Mouse (Mus musculus) c-Kit-positive CD71-positive TER-119-negative erythroid progenitor cells, embryonic 14.5 days (primary cell): Measurements from ENCODE around the gene Vapb.
"Not testable (repeated sequence)": the region's sequence is repeated elsewhere in the genome, so short reads cannot be mapped to it uniquely, and the experiment has no call there.

Source experiments
- DNase-seq: peaks from one replicate; pipeline ENCODE4 v3.0.0-alpha.2; 2013; ENCODE audit warnings: low read depth

The Vapb gene

DNA sequence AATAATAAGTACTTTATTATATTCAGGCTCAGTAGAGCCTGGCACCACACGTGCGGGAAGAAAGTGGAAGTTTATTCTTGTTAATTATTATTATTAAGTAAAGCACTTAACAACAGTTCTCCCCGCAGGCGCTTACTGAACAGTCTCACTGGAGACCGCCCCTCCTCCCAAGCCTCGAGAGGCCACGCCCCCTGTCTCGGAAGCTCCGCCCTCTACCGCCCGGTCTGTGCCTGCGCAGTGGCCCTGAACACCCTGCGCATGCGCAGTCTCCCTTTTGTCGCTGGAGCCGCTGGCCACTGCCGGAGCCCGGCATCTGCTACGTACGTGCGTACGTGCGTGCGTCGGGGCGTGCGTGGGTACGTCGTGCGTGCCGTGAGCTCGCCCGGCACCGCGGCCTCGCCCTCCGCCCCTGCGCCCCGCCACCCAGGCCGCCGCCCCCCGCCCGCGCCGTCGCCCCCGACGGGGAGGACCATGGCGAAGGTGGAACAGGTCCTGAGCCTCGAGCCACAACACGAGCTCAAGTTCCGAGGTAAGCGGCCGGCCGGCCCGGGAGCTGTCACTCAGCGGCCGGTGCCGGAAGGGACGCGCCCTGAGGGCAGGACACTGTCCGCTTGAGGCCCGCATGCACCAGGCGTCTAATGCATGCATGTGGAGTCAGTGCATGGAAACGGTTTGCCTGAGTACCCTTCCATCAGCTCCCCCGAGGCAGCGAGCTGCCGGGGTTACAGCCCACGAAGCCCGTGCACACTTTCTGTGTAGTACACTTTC, at the start of gene Vapb:
Gene Vapb, plus strand, starts transcription at position 290 of the 768 bp plus-strand sequence.
- peak; percentile 93 for DNase-seq

DNA sequence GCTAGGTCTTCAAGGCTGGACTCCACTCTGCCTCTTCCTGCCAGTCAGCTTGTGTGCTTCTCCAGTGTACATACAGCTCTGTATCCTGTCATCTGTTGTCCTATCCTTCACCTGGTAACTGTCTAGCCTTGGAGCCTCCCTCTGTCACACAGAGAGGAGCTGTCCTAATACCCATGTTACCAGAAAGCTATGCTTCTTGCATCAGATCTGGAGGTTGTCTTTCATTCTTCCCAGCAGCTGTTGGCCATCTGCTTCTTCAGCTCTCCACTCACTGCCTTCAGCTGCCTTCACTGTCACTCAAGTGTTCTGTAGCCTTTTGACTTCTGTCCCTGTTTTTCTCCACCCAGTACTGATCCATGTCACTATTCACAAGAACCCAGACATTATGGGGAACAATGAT, 47.5 kb upstream of the Vapb start:
- no peak for DNase-seq

DNA sequence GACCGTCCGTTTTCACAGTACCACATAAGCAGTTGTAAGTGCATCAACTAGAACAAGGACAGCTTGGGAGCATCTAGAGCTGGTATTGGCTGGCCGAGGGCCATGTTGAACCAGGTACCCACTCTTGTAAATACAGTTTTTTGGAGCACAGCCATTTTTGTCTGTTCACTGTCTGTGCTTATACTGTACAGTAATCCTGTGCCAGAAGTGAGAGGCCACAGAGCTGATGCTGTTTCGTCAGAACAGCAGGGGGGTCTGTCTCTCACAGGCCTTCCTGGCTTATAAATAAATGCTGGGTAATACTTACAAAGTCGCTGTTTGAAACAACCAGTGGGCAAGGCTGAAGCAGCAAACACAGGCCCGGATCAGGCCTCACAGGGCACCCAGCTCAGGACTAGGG, 45.6 kb upstream of the Vapb start:
- no peak for DNase-seq

GRCm38 (mm10) chr2:173692693-173693092, 44.6 kb upstream of the Vapb start:
- DNase-seq = no peak

GRCm38 (mm10) chr2:173698850-173699249, 38.5 kb upstream of the Vapb start:
- no peak for DNase-seq

- no peak for DNase-seq
Observed at GRCm38 (mm10) chr2:173702096-173702866, 35.0 kb upstream of the Vapb start.

- no peak for DNase-seq
Observed at GRCm38 (mm10) chr2:173702867-173703237, 34.5 kb upstream of the Vapb start.

- no peak for DNase-seq
Observed at GRCm38 (mm10) chr2:173705827-173706551, 31.3 kb upstream of the Vapb start.

- not testable (repeated sequence) for DNase-seq
Observed at GRCm38 (mm10) chr2:173707626-173708025, 29.7 kb upstream of the Vapb start.

DNA sequence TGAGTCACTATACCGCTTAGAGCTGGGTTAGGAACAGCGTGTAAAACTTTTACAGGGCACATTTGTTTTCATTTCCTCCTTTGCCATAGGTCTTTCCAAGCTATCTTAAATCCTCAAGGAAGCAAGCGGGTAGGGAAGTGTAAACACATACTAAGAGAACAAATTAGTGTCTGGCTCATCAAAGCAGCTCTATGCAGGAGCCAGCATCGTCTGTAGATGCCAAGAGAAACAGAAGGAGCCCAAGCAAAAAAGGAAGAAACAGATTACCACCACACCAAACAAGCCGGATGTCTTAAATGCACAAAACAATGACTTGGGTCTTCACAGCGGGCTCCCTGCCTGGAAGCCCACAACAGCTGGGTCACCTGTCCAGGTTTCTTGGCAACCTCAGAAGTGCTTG, 27.1 kb upstream of the Vapb start:
- no peak for DNase-seq

GRCm38 (mm10) chr2:173712656-173713055, 24.7 kb upstream of the Vapb start:
- no peak for DNase-seq

- DNase-seq = no peak
Observed at GRCm38 (mm10) chr2:173713241-173713640, 24.1 kb upstream of the Vapb start.

- no peak for DNase-seq
Observed at GRCm38 (mm10) chr2:173714620-173715218, 22.6 kb upstream of the Vapb start.

DNA sequence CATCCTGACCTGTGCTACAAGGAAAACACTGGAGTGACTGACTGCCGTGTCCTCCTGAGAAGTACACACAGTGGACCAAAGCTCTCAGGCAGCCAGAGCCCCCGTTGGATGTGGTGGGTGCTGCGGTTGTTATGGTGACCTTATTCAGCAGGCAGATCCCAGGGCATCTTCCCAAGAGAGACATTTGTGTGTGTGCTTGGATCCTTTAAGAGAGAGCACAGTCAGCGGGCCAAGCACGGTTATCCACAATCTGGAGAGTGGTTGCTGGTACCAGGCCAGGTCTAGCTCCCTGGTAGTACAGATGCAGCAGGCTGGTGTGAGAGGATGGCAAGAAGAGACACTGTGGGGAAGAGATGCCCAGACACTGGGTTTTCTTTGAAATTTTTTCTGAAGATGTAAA, 20.3 kb upstream of the Vapb start:
- no peak for DNase-seq

- DNase-seq = not testable (repeated sequence)
Observed at GRCm38 (mm10) chr2:173719115-173719514, 18.2 kb upstream of the Vapb start, which contains the start of gene 1700010B08Rik. TSS of gene 1700010B08Rik (plus strand) at chr2:173719415.

DNA sequence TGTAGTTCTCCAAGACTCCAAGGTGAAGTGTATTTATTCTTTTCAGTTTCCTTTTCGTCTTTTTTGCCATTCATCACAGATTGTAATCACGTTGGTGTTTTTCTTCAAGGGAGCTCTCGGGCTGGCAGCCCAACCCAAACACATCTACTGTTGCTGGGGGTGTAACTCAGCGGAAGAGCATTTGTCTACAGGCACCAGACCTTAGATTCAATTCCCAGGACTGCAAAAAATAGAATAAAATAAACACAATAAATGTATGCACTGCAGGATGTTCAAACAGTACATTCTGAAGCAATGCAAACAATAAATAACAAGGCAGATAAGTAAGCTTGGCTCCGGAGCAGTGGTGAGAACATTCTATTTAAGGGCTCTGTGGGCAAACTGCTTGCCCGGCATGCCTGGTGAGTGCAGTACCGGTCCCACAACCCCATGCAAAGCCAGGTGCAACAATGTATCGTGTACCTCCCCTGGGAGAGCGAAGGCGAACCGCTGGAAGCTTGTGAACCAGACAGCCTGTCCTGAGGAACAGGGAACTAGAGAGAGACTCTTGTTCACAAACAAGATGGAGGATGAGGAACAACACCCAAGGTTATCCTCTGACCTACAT, 15.0 kb upstream of the Vapb start:
- DNase-seq = no peak

DNA sequence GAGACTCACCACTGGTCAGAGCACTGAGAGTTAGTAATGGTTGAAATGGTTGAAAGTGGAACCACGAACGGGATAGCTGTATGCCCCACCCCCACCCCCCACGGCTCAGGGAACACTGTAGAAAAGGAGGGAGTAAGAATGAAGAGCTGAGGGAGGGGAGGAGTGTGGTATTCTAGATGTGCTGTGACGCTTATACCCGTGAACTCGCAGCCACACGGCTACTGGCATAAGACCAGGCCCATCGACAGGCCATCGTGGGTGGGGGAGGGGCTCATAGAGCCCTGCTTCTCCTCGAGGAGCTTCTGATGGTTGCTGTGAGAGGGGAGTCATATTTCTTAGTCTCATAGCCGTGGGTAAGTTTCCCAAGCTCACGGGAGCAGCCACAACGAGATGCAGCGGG, 12.9 kb upstream of the Vapb start:
- no peak for DNase-seq

DNA sequence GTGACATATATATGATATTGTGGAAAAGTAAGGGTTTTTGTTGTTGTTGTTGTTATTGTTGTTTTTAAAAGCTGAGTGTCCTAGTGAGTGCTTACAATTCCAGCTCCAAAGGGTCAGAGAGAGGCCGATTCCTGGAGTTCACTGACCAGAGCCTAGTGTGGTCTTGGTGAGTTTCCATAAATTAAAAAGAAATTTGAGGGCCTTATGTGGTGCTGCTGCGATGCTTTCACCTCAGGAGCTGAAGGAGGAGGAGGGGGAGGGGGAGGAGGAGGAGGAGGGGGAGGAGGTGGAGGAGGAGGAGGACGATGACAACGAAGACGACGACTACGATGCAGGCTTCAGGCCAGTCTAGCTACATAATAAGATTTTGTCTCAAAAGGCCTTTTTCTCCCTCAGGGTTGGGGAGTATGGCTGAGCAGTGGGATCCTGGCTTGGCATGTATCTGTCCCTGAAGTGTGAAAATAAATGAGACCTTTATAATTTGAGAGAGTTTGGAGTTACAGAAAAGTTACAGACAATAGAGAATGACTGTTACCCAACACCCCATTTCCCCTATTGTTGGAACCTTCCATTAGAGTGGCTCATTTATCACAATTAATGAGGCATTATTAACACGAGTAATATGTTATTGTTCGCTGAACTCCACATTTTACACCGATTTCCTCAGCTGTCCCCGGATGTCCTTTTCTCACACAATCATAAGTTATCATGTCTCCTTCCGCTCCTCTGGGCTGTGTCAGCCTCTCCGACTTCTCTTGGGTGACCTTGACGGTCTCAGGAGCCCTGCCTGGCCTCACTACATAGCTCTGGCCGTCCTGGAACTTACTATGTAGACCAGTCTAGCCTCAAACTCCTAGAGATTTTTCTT, 12.1 kb upstream of the Vapb start:
- no peak for DNase-seq

GRCm38 (mm10) chr2:173725819-173726218, 11.5 kb upstream of the Vapb start:
- DNase-seq = no peak

DNA sequence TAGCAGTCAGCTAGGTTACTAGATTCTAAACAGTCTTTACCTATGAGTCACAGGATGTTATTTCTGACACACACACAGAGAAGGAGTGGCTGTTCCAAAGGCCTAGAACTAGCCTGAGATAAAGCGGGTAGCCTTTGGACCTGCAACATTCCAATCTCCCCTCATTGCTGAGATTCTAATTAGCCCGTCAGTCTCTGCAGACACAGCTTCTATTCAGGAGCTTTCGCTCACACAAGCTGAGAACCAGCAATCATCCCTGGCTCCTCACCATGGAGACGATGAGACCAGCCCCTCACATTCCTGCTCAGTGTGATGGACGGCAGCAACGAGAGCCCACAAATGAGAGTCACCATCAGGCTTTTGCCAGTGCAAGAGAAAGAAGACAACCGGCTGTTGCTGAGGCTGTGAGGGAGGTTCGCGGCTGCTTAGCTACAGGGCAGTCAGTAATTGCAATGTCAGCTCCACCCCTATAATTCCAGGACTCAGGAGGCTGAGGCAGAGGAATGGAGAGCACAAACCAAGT, 6.8 kb upstream of the Vapb start:
- no peak for DNase-seq

- DNase-seq = no peak
Observed at GRCm38 (mm10) chr2:173734426-173734825, 2.9 kb upstream of the Vapb start.
